Mouse (Mus musculus) liver, embryonic 14.5 days (tissue): Measurements from ENCODE around the gene Nkapd1. TPM values are rescaled to one million over a fixed set of nuclear protein-coding genes. Genes with fewer than 3 reads are reported as not detected.
A peak's percentile ranks its signal among the peaks of the same experiment; 100 is the strongest.

Experiments used
- ATAC-seq: fragments of 200-750 bp; cut with Nextera tagmentation; 2 replicates; pipeline ENCODE4 v1.8.0; 2017; ENCODE audit warnings: moderate number of reproducible peaks, mild to moderate bottlenecking, moderate library complexity; ENCODE audit not compliant: insufficient read depth
- DNase-seq, 3 experiments: peaks; one replicate each; pipeline ENCODE4 v3.0.0-alpha.2; 2012 to 2013; ENCODE audit warnings: low read depth in 3 of 3, low spot score in 3 of 3
- H3K27ac ChIP-seq: fragments of 300-500 bp; sonication (generic); 2 replicates; pipeline ENCODE4 v1.5.1; 2014; ENCODE audit warnings: moderate library complexity, mild to moderate bottlenecking, control low read depth, inconsistent platforms
- H3K27me3 ChIP-seq: fragments of 300-500 bp; sonication (generic); 2 replicates; pipeline ENCODE4 v1.6.1; 2014; ENCODE audit warnings: mild to moderate bottlenecking, low read length, moderate library complexity; ENCODE audit not compliant: control insufficient read depth, insufficient read depth
- H3K36me3 ChIP-seq: fragments of 300-500 bp; sonication (generic); replicated peaks from 2 replicates; pipeline ENCODE4 v1.6.1; 2014; ENCODE audit warnings: low read depth; ENCODE audit not compliant: control insufficient read depth, insufficient read depth
- H3K4me1 ChIP-seq, 2 experiments: fragments of 200-500 bp in 1 of 2; fragments of 300-500 bp in 1 of 2; sonication (generic) in 1 of 2; replicated peaks; 2 replicates each; pipeline ENCODE4 v1.6.1; 2012 to 2014; ENCODE audit warnings: antibody characterized with exemption in 1 of 2, inconsistent platforms in 1 of 2, low read length in 1 of 2; ENCODE audit not compliant: control insufficient read depth in 2 of 2, insufficient read depth in 2 of 2
- H3K4me2 ChIP-seq: fragments of 300-500 bp; sonication (generic); 2 replicates; pipeline ENCODE4 v1.6.1; 2014; ENCODE audit warnings: low read depth, mild to moderate bottlenecking, control low read depth, moderate library complexity
- H3K4me3 ChIP-seq, 2 experiments: fragments of 200-500 bp in 1 of 2; fragments of 300-500 bp in 1 of 2; sonication (generic) in 1 of 2; 2 replicates each; pipeline ENCODE4 v1.5.1; 2012 to 2014; ENCODE audit warnings: low read depth in 2 of 2, low read length in 2 of 2, mild to moderate bottlenecking in 2 of 2, control low read depth in 1 of 2, inconsistent platforms in 1 of 2, moderate library complexity in 1 of 2; ENCODE audit not compliant: insufficient read depth in 1 of 2
- H3K9ac ChIP-seq: fragments of 300-500 bp; sonication (generic); replicated peaks from 2 replicates; pipeline ENCODE4 v1.6.1; 2014; ENCODE audit warnings: mild to moderate bottlenecking, control low read depth, moderate library complexity
- H3K9me3 ChIP-seq: fragments of 300-500 bp; sonication (generic); 2 replicates; pipeline ENCODE4 v1.6.1; 2016; ENCODE audit warnings: low read length, mixed read lengths; ENCODE audit not compliant: control insufficient read depth
- CTCF ChIP-seq: IDR thresholded peaks from 2 replicates; pipeline ENCODE4 v1.5.1; 2016; ENCODE audit warnings: antibody characterized with exemption, low read depth, control low read depth
- EP300 ChIP-seq: IDR thresholded peaks from 2 replicates; pipeline ENCODE4 v1.6.1; 2016; ENCODE audit warnings: antibody characterized with exemption, low read depth
- WGBS: fragments of 180-500 bp; shearing (Covaris S2); extraction: QIAGEN DNeasy Blood & Tissue Kit; methylation state at CpG from one replicate; pipeline ENCODE4 v1.1.7; 2014; ENCODE audit not compliant: insufficient replicate concordance; 5-methylcytosine and 5-hydroxymethylcytosine counted together
- polyA plus RNA-seq, 2 experiments: library from polyadenylated mRNA; depleted of rRNA in 1 of 2; stranded (reverse) in 1 of 2; unstranded in 1 of 2; fragments of >200 nt; fragmentation: Nextera tagmentation in 1 of 2; extraction: Ambion mirVana in 1 of 2; gene quantifications; 2 replicates each; pipeline versions ENCODE4 v1.2.1 to v1.2.3; 2012 to 2014

Gene Nkapd1
- polyA plus RNA-seq, 2 experiments = 4.7 to 7.3 TPM

- Histone ChIP-seq H3K9me3 (no peaks in the 10 kb centered on the region), H3K9ac (peak overlapping the region; percentile 92), H3K36me3 (peaks cover 26% of the 10 kb centered on the region), H3K4me1 (peaks cover 3% of the 10 kb centered on the region in 2 experiments; a peak in 3 of 4 replicates), H3K4me3 (peak overlapping the region; percentile 90 to 97), H3K27ac (peak overlapping the region; percentile 61), H3K4me2 (peak overlapping the region; percentile 79), H3K27me3 (no peaks in the 10 kb centered on the region)
- ATAC-seq (no peak), DNase-seq (no peak)
- TF ChIP-seq CTCF (no peak), EP300 (no peak)
- 29% methylated on average over 11 of the region's 11 CpGs for WGBS
Observed at GRCm38 (mm10) chr9:50616161-50616560, 1.1 kb downstream of the Nkapd1 start.

- DNase-seq = no peak
- Histone ChIP-seq H3K27ac (no peak overlapping the region), H3K27me3 (no peaks in the 10 kb centered on the region), H3K4me1 (peaks cover 3% of the 10 kb centered on the region in 2 experiments; a peak in 3 of 4 replicates), H3K4me2 (no peak overlapping the region), H3K4me3 (no peak overlapping the region), H3K36me3 (peaks cover 52% of the 10 kb centered on the region), H3K9ac (no peak overlapping the region), H3K9me3 (no peaks in the 10 kb centered on the region)
- WGBS = 87% methylated on average over 4 of the region's 4 CpGs
- ATAC-seq = no peak
- TF ChIP-seq EP300 = no peak
- TF ChIP-seq CTCF = no peak
Observed at GRCm38 (mm10) chr9:50612115-50612514, 5.1 kb downstream of the Nkapd1 start.

- peaks cover 24 to 26% of the 10 kb centered on the region in 2 experiments for H3K4me1 ChIP-seq
- H3K9me3 ChIP-seq = no peaks in the 10 kb centered on the region
- TF ChIP-seq CTCF (no peak), EP300 (no peak)
- peak overlapping the region; percentile 64 for H3K27ac ChIP-seq
- H3K9ac ChIP-seq = peak overlapping the region; percentile 67
- H3K27me3 ChIP-seq = no peaks in the 10 kb centered on the region
- H3K36me3 ChIP-seq = peaks cover 36% of the 10 kb centered on the region
- WGBS = 0% methylated on average over 6 of the region's 6 CpGs
- DNase-seq = no peak
- ATAC-seq = peak; percentile 4; the same call in 1 of the 2 replicates
- peak overlapping the region; percentile 87 for H3K4me2 ChIP-seq
- peak overlapping the region; percentile 84 to 96 for H3K4me3 ChIP-seq
Observed at GRCm38 (mm10) chr9:50604338-50604737, 12.9 kb downstream of the Nkapd1 start.

GRCm38 (mm10) chr9:50603998-50604324, 13.3 kb downstream of the Nkapd1 start:
- Histone ChIP-seq H3K36me3 (peaks cover 40% of the 10 kb centered on the region), H3K4me1 (peaks cover 24 to 26% of the 10 kb centered on the region in 2 experiments), H3K9me3 (no peaks in the 10 kb centered on the region), H3K27ac (peak overlapping the region; percentile 64), H3K4me3 (peak overlapping the region; percentile 84 to 96), H3K27me3 (no peaks in the 10 kb centered on the region), H3K9ac (peak overlapping the region; percentile 67), H3K4me2 (peak overlapping the region; percentile 87)
- DNase-seq = no peak
- under 1% methylated on average over 24 of the region's 24 CpGs for WGBS
- TF ChIP-seq CTCF (peak; percentile 64), EP300 (no peak)
- ATAC-seq = peak; percentile 78

GRCm38 (mm10) chr9:50603189-50603997, 13.9 kb downstream of the Nkapd1 start, which contains the start of the genes Sdhd and Timm8b:
Gene Sdhd, minus strand, starts transcription at chr9:50603812.
Gene Timm8b, plus strand, starts transcription at chr9:50603910.
- Histone ChIP-seq H3K9me3 (no peaks in the 10 kb centered on the region), H3K9ac (peak within 1 kb of the TSS; percentile 84), H3K27ac (peak within 1 kb of the TSS; percentile 71), H3K36me3 (peaks cover 43% of the 10 kb centered on the region), H3K4me3 (peak within 1 kb of the TSS; percentile 84 to 96), H3K27me3 (no peaks in the 10 kb centered on the region), H3K4me2 (peak within 1 kb of the TSS; percentile 87), H3K4me1 (peaks cover 24 to 26% of the 10 kb centered on the region in 2 experiments)
- DNase-seq = peak; percentile 91 to 95 (median 92)
- ATAC-seq = peak; percentile 92
- 0 out of 2 replicates have a peak, but pooled peaks have one; percentile 7 for TF ChIP-seq EP300
- TF ChIP-seq CTCF = no peak
- WGBS = under 1% methylated on average over 48 of the region's 48 CpGs
